Mouse (Mus musculus) layer of hippocampus, postnatal 25 days (tissue): ENCODE data around the gene Btn2a2. TPM values are rescaled to one million over a fixed set of nuclear protein-coding genes. Genes with fewer than 3 reads are reported as not detected.

Experiments used
- DNase-seq, 2 experiments: peaks; one replicate each; pipeline ENCODE4 v3.0.0; 2022; ENCODE audit warnings: mixed read lengths in 2 of 2, low spot score in 1 of 2; ENCODE audit errors: extremely low spot score in 1 of 2
- total RNA-seq, 2 experiments: library from RNA; stranded (reverse); gene quantifications; 2 replicates each; pipeline ENCODE4 v1.2.3; 2021

The Btn2a2 gene
- total RNA-seq, 2 experiments from 2014 or later, result 0.59 to 0.66 TPM

DNA sequence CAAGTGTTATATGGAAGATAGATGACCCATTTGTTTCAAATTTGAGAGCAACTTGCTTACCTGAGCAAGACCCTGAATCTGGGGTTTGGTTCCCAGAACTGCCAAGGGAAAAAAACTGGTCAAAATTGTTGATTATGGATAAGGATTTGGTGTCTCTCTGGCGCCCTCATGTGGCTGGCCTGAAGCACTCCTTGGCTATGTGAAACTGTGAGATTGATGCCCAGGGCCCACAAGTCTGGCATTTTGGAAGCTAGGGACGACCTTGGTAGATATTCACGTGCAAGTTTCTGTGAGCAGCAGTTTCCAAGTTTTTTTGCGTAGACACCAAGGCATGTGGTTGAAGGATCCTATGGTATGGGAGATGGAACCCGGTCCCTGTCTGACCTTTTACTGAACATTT is 36.0 kb upstream of the Btn2a2 start:
- peak; percentile 72 to 87 for DNase-seq

DNA sequence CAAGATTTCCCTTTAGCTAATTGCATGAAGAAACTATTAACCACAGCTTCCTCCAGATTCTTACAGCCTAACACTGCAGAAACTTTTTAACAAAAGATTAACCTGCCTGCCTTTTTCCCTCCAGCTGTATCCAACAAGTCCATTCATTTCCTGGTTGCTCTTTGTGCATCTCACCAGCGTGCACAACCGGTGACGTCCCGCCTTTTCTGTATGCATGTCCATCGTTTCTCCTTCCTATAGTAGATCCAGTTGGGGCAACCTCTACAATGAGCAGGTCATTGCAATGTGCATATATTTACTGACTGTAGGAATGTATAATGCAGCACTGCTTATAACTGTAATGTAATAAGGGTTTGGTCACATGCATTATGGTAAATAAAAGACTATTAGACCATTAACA is 35.3 kb upstream of the Btn2a2 start:
- no peak for DNase-seq

DNA sequence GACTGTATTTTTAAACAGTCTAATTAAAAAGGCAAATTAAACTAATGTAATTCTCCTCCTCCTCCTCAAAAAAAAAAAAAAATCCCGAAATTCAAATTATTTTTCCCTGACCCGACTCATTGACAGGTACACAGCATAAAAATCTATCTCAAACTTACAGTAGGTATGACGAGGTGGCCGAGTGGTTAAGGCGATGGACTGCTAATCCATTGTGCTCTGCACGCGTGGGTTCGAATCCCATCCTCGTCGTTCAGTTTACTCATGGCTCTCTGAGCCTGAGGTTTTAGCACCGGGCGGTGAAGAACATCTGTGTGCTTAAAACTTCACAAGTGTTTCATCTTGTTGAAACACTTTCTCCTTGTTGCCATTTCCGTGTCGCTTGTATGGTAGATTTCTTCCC is 33.0 kb upstream of the Btn2a2 start:
- DNase-seq, result peak; percentile 62 to 78

DNA sequence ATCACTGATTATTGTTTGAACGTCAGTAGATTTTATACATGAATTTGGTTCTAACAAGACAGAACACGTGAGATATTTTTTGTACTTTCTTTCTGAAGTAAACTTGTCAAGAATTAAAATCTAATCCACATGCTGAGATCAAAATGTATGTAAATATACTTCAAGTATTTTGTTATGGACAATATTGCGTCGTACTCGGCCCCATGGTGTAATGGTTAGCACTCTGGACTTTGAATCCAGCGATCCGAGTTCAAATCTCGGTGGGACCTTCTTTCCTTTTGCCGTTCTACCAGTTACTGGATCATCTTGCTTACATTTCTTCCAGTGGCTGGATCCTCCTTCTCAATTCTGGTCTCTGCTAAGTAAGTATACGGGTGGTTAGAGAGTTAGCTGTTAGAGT is 30.8 kb upstream of the Btn2a2 start:
- DNase-seq, result peak; percentile 60 to 78

DNA sequence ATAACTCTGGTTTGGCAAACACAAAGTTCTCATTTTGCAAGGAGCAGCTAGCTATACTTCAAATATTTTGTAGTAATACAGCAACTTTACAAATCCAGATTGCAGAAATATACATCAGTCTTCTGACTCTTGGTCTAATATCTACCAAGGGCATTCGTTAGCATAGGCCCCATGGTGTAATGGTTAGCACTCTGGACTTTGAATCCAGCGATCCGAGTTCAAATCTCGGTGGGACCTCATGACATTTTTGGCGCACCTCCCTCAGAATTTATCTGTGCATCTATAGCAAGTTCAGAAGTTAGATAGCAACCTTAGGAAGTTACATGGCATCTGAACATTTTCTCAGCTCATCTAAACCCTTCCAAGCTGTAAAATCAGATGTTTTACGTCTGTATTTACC is 30.2 kb upstream of the Btn2a2 start:
- DNase-seq, result peak; percentile 70 to 84

DNA sequence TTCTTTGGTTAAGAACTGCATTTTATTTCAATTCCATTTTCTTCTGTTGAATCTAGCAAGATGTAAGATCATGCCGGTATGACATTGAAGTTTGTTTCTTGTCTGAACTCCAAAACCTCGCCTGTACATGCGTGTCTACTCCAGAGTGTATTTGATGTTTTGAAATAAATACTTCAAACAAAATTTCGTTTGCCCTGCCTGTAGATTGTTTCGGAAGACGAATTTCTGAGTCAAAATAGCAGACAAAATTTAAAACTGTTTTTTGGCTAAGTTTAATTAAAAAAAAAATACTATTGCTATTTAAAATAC is 29.6 kb upstream of the Btn2a2 start:
- DNase-seq, result no peak

DNA sequence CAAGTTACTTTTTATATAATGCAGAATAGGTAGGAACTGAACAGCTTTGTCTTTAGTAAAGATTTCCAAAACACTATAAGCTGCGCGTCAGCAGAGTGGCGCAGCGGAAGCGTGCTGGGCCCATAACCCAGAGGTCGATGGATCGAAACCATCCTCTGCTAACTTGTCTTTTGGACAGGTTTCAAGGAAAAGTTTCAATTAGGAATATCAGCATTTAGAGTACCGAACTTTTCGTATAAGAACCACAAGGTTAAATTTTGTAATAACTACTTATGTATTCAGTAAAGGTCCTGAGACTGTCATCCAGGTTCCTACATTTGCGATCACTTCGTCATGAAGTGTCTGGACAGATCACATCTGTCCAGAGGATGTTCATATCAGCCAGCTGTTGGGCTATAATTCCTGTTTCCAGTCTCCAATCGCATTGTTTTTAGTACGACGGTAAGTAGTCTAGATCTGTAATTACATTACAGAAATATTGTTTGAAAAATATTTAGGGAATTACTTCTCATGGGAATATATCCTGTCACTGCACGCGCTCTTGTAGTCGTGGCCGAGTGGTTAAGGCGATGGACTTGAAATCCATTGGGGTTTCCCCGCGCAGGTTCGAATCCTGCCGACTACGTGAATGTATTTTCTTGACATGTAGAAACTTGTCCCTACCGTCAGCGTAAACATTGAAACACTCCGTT is 29.1 kb upstream of the Btn2a2 start:
- DNase-seq, result peak; percentile 84 to 95

DNA sequence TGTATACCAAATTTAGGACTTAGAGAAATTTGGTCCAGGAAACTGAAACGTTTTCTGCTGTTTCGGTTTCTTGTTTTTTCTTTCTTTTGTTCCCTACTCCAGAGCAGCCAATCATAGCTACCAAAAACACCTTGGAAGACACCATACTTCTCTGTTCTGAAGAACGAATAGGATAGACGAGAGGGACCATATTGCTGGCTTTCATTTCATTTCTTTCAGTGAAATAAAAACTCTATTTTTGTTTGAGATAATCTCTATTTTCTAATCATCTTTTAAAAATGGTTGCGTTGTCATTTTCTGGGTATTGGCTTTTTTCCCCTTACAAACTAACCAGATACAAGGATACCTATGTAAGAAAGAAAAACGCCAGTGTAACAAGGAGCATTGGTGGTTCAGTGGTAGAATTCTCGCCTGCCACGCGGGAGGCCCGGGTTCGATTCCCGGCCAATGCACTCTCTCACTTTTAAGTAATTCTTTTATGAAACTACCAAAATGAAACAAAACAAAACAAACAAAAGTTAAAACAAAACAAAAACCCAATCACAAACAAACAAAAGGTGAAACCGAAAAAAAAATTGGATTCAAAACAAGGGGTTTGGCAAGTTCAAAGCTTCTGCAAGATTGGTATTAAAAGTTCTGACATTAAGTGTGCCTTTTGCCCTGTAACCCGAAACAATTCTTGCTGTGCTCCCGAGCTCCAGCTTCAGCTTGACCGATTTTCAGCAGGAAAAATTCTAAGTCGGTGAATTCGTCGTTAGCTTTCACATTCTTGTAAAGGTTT is 28.4 kb upstream of the Btn2a2 start:
- DNase-seq, result peak; percentile 75 to 84

DNA sequence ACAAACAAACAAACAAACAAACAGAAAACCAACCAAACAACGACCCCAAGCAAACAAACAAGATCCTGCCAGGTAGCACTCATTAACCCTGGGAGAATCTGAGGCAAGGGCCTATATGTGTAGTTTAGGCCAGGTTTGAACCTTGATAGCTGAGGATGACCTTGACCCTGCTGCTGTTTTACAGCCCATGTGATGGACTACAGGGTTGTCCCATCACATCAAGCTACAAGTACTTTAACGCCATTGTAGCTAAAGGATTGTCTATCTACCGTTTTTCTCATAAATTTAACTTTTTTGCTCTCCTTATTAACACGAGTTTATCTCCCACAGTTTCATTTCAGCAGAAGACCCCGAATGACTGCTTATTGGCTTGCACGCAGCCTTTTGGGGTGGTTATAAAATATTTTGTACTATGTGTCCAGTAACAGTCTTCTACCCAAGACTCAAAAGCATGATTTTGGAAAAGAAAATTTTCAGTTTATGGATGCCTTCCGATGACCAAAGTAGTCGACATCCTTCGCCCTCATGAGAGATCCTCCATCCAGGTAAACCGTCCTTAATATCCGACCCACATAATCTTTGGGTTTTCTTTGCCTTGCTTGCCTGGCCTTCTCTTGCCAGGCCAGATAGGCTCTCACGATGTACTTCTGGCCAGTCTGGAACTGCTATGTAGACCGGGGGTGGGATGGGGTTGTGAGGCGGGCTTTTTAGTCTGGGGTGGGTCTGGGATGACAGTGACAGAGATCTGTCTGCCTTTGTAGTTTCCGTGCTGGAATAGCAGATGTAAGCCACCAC is 27.4 kb upstream of the Btn2a2 start:
- DNase-seq, result no peak

DNA sequence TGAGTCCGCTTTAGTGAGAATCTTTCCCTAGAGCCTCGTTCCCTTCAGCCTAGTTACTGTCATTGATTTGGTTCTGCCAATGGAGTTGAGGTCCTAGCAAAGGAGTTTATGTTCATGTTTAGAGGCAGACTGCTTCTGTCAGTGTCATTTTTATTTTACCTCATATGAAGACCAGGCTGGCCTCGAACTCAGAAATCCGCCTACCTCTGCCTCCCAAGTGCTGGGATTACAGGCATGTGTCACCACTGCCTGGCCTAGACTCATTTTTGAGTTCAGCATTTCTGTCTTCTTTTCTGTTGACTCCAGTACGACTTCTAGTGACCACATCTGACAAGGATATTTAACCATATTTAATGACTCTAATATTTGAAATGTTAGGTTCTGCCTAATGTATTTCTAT is 26.6 kb upstream of the Btn2a2 start:
- no peak for DNase-seq

DNA sequence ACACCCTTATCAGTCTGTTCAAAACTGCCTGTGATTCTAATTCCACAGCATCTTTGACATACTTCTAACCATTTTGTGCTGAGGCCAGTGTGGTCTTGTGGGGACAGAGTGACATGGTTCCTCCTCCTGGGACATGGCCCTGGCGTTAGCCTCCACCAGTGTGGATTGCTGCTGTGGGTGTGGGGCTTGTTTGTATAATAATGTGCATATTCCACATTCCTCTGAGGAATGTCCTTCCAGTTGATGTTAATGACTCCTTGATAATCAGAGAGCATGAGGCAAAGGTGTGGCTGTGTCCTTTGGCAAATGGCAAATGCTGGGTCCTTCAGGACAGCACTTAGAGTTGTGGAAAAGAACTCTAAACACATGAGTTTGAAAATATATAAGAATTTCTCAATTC is 24.9 kb upstream of the Btn2a2 start:
- no peak for DNase-seq

DNA sequence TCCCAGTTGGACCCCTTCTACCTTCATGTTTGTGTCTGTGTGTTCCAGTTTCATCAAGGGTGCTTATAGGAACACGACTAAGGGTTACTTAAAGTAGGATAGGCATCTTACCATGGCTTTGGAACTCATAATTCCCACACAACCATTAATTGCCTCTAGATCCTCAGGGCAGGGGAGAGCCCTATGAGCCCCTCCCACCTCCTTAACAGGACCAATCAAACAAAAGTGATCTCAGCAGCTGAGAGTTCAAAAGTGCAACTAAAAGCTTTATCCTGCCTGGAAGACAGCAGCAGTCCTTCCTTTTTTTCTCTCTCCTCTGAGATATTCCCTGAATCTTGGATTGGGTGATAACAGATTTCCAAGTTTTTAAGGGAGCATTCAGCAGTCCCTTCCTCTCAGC is 21.5 kb upstream of the Btn2a2 start:
- DNase-seq, result no peak

DNA sequence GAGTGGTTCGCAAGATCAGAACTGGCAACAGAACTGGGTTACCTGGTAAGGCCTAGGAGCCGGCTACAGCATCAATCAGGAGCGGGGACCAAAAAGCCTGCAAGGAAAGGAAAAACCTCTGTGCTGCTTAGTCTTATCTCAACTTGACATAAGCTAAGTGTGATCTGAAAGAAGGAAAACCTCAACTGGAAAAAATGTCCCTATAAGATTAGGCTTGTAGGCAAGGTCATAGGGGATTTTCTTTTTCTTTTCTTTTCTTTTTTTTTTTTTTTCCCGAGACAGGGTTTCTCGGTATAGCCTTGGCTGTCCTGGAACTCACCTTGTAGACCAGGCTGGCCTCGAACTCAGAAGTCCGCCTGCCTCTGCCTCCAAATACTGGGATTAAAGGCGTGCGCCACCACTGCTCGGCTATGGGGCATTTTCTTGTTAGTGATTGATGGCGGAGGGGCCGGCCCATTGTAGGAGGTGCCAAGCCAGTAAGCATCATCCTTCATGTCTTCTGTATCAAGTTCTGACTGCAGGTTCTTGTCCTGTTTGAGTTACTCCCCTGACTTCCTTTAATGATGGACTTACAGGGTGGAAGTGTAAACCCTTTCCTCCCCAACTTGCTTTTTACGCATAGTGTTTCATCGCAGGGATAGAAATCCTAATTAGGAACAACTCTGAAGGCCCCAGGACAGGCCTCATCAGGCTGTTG is 18.3 kb upstream of the Btn2a2 start:
- DNase-seq, result no peak

DNA sequence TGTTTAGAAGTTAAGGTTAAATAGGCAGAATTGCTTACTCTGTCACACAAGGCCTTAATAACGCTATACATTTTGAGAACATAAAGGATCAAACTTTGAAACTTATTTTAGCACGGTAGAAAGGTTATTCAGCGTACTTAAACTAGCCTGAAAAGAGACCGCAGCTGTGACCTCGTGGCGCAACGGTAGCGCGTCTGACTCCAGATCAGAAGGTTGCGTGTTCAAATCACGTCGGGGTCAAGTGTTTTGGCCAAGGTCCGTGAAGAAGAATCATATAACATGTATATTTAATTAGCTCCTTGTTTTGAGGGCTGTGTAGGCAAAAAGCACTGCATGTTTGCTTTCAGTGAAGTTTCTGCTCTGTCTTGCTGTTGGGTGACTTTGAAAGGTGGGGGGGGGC is 17.7 kb upstream of the Btn2a2 start:
- no peak for DNase-seq

DNA sequence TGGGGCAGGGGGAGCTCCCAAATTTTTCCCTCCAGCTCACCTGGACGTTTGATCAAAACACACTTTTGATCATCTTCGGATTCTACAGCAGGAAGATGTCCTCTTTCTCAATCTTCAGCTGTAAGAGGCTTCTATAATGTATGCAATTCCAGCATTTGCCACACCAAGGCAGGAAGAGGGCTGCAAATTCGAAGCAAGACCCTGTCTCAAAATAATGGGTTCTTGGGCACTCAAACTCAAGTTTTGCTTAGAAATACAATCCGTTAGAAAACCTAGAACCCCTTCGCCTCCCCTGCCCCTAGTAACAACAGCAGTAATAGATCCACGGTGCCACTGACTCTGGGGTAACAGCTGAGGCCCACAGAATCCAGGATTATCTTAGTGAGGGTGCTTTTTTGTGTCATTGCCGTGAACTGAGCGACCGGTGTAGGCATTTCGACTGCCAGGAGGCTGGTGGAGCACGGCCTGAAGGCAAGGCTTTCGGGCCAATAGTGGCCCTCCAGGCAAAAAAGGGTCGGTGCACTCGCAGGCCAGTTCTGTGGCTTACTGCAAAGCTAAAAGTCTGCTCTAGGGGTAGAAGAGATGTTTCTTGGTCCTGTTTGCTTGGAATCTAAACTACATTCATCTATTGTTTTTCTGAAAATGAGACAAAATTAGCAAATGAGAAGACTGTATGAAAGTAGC is 17.1 kb upstream of the Btn2a2 start:
- no peak for DNase-seq

DNA sequence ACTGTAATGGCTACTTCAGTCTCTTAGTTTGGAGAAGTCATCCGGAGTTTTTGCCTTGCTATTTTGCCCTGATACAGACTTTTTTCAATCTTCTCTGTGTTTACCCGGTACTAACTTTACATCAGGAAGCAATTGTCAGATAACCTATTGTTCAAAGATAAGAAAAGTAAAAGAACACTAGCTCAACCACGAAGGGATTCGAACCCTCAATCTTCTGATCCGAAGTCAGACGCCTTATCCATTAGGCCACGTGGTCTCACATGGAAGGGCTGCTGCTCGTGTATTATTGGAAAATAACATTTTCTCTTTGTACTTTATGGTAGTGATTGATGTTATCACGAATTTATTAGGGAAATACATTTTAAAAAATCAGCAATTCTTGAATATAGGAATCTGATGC is 15.1 kb upstream of the Btn2a2 start:
- DNase-seq, result peak; percentile 38 to 76

DNA sequence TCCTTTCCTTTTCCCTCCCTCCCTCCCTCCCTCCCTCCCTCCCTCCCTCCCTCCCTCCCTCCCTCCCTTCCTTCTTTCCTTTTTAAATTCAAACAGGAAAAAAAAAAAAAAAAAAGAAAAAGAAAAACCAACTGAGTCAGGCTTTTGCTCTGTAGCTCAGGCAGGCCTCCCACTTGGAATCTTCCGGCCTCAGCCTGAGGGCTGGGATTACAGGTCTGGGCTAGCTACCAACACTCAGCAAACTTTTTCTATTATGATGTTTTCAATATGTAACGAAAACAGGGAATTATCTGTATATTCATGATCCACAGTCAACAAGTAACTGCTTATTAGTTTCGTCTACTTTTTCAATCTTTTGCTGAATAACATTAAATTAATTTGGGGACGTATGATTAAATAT is 14.3 kb upstream of the Btn2a2 start:
- no peak for DNase-seq

DNA sequence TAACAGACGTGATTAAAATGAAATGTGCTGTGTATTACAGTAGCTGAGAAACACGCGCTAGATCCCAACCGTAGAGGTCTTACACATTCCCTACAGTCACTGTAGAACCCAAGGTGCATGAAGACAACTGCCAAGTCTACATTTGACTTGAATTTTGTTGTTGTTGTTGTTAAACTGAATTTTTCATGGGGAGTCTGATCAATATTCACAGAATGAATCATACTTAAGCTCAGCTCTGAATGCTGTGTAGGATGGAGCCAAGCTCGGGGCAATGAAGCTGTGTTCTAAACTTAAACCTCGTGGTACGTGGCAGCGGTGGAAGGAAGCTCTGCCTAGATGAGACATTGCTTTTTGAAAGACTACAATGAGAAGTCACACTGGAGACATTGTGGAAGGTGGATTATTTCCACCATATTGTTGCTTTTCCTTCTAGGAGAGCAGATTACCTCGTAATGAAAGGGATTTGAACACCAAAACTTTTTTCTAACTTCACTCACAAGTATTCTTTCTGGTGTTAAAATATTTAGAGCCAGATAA is 13.4 kb upstream of the Btn2a2 start:
- no peak for DNase-seq

DNA sequence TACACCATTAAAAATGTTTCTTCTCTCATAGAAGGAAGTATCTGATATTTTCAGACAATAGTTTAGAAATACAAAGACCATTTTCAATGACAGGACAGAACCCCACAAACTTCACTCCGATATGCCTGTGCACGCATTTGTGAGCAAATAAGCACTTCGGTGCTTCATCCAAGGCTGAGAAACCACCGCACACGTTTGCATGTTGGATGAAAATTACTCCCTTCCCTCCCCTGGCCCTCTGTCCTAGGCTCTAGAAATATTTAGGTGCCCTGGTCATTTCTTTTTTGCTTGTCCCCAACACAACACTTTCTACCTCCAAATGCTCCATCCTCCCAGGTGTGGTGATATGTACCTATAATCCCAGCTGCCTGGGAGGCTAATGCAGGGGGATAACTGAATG is 12.9 kb upstream of the Btn2a2 start:
- no peak for DNase-seq
